Mouse (Mus musculus) midbrain, embryonic 11.5 days (tissue): ENCODE measurements around the gene Hsd11b1. TPM values are rescaled to one million over a fixed set of nuclear protein-coding genes. Genes with fewer than 3 reads are reported as not detected.

Experiments used
- ATAC-seq: fragments of 200-750 bp; cut with Nextera tagmentation; 2 replicates; pipeline ENCODE4 v1.8.0; 2017; ENCODE audit warnings: moderate TSS enrichment, moderate library complexity; ENCODE audit not compliant: low FRiP score
- DNase-seq: peaks from one replicate; pipeline ENCODE4 v3.0.0; 2015; ENCODE audit warnings: low spot score; ENCODE audit errors: missing footprints
- H3K27ac ChIP-seq: fragments of 300-500 bp; sonication (generic); 2 replicates; pipeline ENCODE4 v1.5.1; 2014; ENCODE audit warnings: low read depth, low read length
- H3K27me3 ChIP-seq: fragments of 300-500 bp; sonication (generic); 2 replicates; pipeline ENCODE4 v1.6.1; 2014; ENCODE audit warnings: mild to moderate bottlenecking, low read length, moderate library complexity, mixed read lengths; ENCODE audit not compliant: control insufficient read depth, insufficient read depth
- H3K36me3 ChIP-seq: fragments of 300-500 bp; sonication (generic); 2 replicates; pipeline ENCODE4 v1.6.1; 2014; ENCODE audit warnings: mild to moderate bottlenecking, low read length, moderate library complexity, mixed read lengths; ENCODE audit not compliant: control insufficient read depth, insufficient read depth
- H3K4me1 ChIP-seq: fragments of 300-500 bp; sonication (generic); 2 replicates; pipeline ENCODE4 v1.6.1; 2014; ENCODE audit warnings: low read length; ENCODE audit not compliant: control insufficient read depth, insufficient read depth
- H3K4me2 ChIP-seq: fragments of 300-500 bp; sonication (generic); 2 replicates; pipeline ENCODE4 v1.6.1; 2014; ENCODE audit warnings: mild to moderate bottlenecking, moderate library complexity
- H3K4me3 ChIP-seq: fragments of 300-500 bp; sonication (generic); 2 replicates; pipeline ENCODE4 v1.5.1; 2014; ENCODE audit warnings: low read depth, low read length
- H3K9ac ChIP-seq: fragments of 300-500 bp; sonication (generic); 2 replicates; pipeline ENCODE4 v1.6.1; 2014; ENCODE audit warnings: low read length
- H3K9me3 ChIP-seq: fragments of 300-500 bp; sonication (generic); 2 replicates; pipeline ENCODE4 v1.6.1; 2016; ENCODE audit warnings: low read length; ENCODE audit not compliant: control insufficient read depth
- WGBS: fragments of 180-500 bp; shearing (Covaris S2); extraction: QIAGEN DNeasy Blood & Tissue Kit; methylation state at CpG from one replicate; pipeline ENCODE4 v1.1.7; 2014; 5-methylcytosine and 5-hydroxymethylcytosine counted together
- polyA plus RNA-seq: library from polyadenylated mRNA; unstranded; fragments of >200 nt; fragmentation: Nextera tagmentation; extraction: Ambion mirVana; gene quantifications from 2 replicates; pipeline ENCODE4 v1.2.1, GENCODE M21; 2014

Gene Hsd11b1
- polyA plus RNA-seq, 1 experiment from 2014 or later = not detected

- Histone ChIP-seq H3K36me3 (no peaks in the 10 kb centered on the region), H3K27ac (no peak overlapping the region), H3K4me2 (no peak overlapping the region), H3K9me3 (no peaks in the 10 kb centered on the region), H3K4me1 (no peaks in the 10 kb centered on the region), H3K4me3 (no peak overlapping the region), H3K9ac (no peak overlapping the region), H3K27me3 (no peaks in the 10 kb centered on the region)
- ATAC-seq (no peak), DNase-seq (peak; percentile 23)
- 66% methylated on average over 6 of the region's 6 CpGs for WGBS
Measured at GRCm38 (mm10) chr1:193301216-193302092, 37.6 kb upstream of the Hsd11b1 start.

GRCm38 (mm10) chr1:193299995-193300394, 36.1 kb upstream of the Hsd11b1 start:
- Histone ChIP-seq H3K4me3 (no peak overlapping the region), H3K4me2 (no peak overlapping the region), H3K9ac (no peak overlapping the region), H3K4me1 (no peaks in the 10 kb centered on the region), H3K9me3 (no peaks in the 10 kb centered on the region), H3K36me3 (no peaks in the 10 kb centered on the region), H3K27me3 (no peaks in the 10 kb centered on the region), H3K27ac (no peak overlapping the region)
- ATAC-seq (no peak), DNase-seq (no peak)
- WGBS = 41% methylated on average over 1 of the region's 1 CpGs

- no peak overlapping the region for H3K4me2 ChIP-seq
- no peak for ATAC-seq
Measured at GRCm38 (mm10) chr1:193298141-193298765, 34.4 kb upstream of the Hsd11b1 start.

GRCm38 (mm10) chr1:193295920-193296319, 32.0 kb upstream of the Hsd11b1 start:
- no peak overlapping the region for H3K4me3 ChIP-seq
- H3K27ac ChIP-seq = no peak overlapping the region
- DNase-seq (no peak), ATAC-seq (no peak)
- H3K27me3 ChIP-seq = no peaks in the 10 kb centered on the region
- H3K9ac ChIP-seq = no peak overlapping the region
- H3K4me1 ChIP-seq = no peaks in the 10 kb centered on the region
- no peaks in the 10 kb centered on the region for H3K36me3 ChIP-seq
- no peaks in the 10 kb centered on the region for H3K9me3 ChIP-seq
- 84% methylated on average over 5 of the region's 5 CpGs for WGBS
- H3K4me2 ChIP-seq = no peak overlapping the region

More at GRCm38 (mm10) chr1:193298141-193298765, 34.4 kb upstream of the Hsd11b1 start:
- no peaks in the 10 kb centered on the region for H3K9me3 ChIP-seq
- H3K27ac ChIP-seq = no peak overlapping the region
- H3K4me3 ChIP-seq = no peak overlapping the region
- no peak overlapping the region for H3K9ac ChIP-seq
- no peak for DNase-seq
- H3K36me3 ChIP-seq = no peaks in the 10 kb centered on the region
- H3K4me1 ChIP-seq = no peaks in the 10 kb centered on the region
- WGBS = 75% methylated on average over 3 of the region's 3 CpGs
- H3K27me3 ChIP-seq = no peaks in the 10 kb centered on the region

- ATAC-seq = no peak
Measured at GRCm38 (mm10) chr1:193293926-193294325, 30.1 kb upstream of the Hsd11b1 start.

GRCm38 (mm10) chr1:193293039-193293438, 29.2 kb upstream of the Hsd11b1 start:
- WGBS = 77% methylated on average over 2 of the region's 2 CpGs
- ATAC-seq = no peak
- no peak overlapping the region for H3K9ac ChIP-seq

More at GRCm38 (mm10) chr1:193293926-193294325, 30.1 kb upstream of the Hsd11b1 start:
- H3K4me2 ChIP-seq = no peak overlapping the region
- DNase-seq = no peak
- no peak overlapping the region for H3K27ac ChIP-seq
- WGBS = 69% methylated on average over 3 of the region's 3 CpGs
- H3K4me3 ChIP-seq = no peak overlapping the region
- no peaks in the 10 kb centered on the region for H3K27me3 ChIP-seq
- H3K9me3 ChIP-seq = no peaks in the 10 kb centered on the region
- H3K4me1 ChIP-seq = no peaks in the 10 kb centered on the region
- H3K9ac ChIP-seq = no peak overlapping the region
- H3K36me3 ChIP-seq = no peaks in the 10 kb centered on the region

GRCm38 (mm10) chr1:193290686-193291085, 26.8 kb upstream of the Hsd11b1 start:
- no peaks in the 10 kb centered on the region for H3K36me3 ChIP-seq
- no peak overlapping the region for H3K4me2 ChIP-seq
- H3K27me3 ChIP-seq = no peaks in the 10 kb centered on the region
- no peak overlapping the region for H3K27ac ChIP-seq
- no peak for DNase-seq
- H3K4me3 ChIP-seq = no peak overlapping the region
- H3K9me3 ChIP-seq = no peaks in the 10 kb centered on the region
- H3K4me1 ChIP-seq = no peaks in the 10 kb centered on the region
- H3K9ac ChIP-seq = no peak overlapping the region
- no peak for ATAC-seq

More at GRCm38 (mm10) chr1:193293039-193293438, 29.2 kb upstream of the Hsd11b1 start:
- no peaks in the 10 kb centered on the region for H3K36me3 ChIP-seq
- DNase-seq = no peak
- H3K27me3 ChIP-seq = no peaks in the 10 kb centered on the region
- no peak overlapping the region for H3K4me2 ChIP-seq
- H3K4me3 ChIP-seq = no peak overlapping the region
- no peaks in the 10 kb centered on the region for H3K9me3 ChIP-seq
- H3K27ac ChIP-seq = no peak overlapping the region
- no peaks in the 10 kb centered on the region for H3K4me1 ChIP-seq

GRCm38 (mm10) chr1:193289914-193290313, 26.0 kb upstream of the Hsd11b1 start:
- Histone ChIP-seq H3K27ac (no peak overlapping the region), H3K4me3 (no peak overlapping the region), H3K36me3 (no peaks in the 10 kb centered on the region), H3K9ac (no peak overlapping the region), H3K4me1 (no peaks in the 10 kb centered on the region), H3K9me3 (no peaks in the 10 kb centered on the region), H3K27me3 (no peaks in the 10 kb centered on the region), H3K4me2 (no peak overlapping the region)
- DNase-seq = no peak
- no peak for ATAC-seq
- WGBS = 90% methylated on average over 5 of the region's 5 CpGs

GRCm38 (mm10) chr1:193289076-193289475, 25.2 kb upstream of the Hsd11b1 start:
- Histone ChIP-seq H3K9ac (no peak overlapping the region), H3K27ac (no peak overlapping the region), H3K4me2 (no peak overlapping the region), H3K36me3 (no peaks in the 10 kb centered on the region), H3K4me1 (no peaks in the 10 kb centered on the region), H3K4me3 (no peak overlapping the region), H3K9me3 (no peaks in the 10 kb centered on the region), H3K27me3 (no peaks in the 10 kb centered on the region)
- ATAC-seq = no peak
- DNase-seq = peak; percentile 26
- WGBS = 90% methylated on average over 3 of the region's 3 CpGs
